Mouse (Mus musculus) layer of hippocampus, adult 18-20 months (tissue): ENCODE measurements around the gene Fhit. TPM values are rescaled to one million over a fixed set of nuclear protein-coding genes. Genes with fewer than 3 reads are reported as not detected.

Experiments used
- total RNA-seq, 2 experiments: library from RNA; stranded (reverse); gene quantifications; 2 replicates each; pipeline ENCODE4 v1.2.3; 2021

Fhit gene
- total RNA-seq, 2 experiments from 2014 or later = 4.0 to 5.5 TPM

Other genes with a start within 250 kb of the Fhit start
- gene Gm3839, start 194.7 kb upstream of the Fhit start, total RNA-seq = under 1 TPM; 0.67 to 0.99 TPM